Mouse (Mus musculus): ENCODE measurements around the gene Cbs.

DNA sequence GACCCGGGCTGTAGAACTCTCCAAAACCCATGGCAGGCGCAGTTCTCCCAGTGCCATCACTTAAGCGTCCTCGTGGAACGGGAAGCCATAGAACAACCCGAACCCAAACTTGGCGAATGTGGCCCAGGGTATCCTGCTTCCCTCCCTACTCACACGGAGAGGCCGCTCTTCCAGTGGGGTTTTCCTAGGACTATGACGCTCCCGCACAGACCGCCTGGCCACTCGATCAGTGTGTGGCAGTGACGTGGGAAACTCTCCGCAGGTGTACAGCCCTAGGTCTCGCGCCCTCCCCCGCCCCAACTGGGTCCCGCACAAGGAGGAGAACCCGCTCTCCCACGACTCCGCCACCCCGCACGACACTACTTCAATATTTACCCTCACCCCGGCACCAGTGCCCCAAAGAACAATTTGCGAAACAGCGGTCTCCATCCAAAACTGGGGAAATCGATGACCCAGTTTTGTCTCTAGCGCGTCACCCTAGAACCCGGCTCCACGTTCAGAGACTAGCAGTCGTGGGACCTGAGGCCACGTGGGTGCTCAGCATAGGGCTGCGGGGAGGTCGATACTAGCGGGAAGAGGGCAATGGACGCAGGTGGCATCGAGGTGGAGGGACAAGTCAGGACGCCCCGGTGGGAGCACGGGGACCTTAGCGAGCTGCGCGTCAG lies 629 bp downstream of the Cbs start:
- no peak for TF ChIP-seq CTCF (IDR thresholded peaks at IDR 0.05)
- no peak for TF ChIP-seq EP300 (IDR thresholded peaks at IDR 0.05)
